In genomic region chr4:151863511-151863910, GRCm38 (mm10) we compare ENCODE assay signal across 8 mouse cellular contexts. TPM values are rescaled to one million over a fixed set of nuclear protein-coding genes. Genes with fewer than 3 reads are reported as not detected.
DNase-seq lines count a peak whose midpoint lies in the region; ATAC-seq lines count a peak whose summit lies in the region.

No protein-coding gene starts in this region.

- no peak for ATAC-seq in heart, embryonic 11.5 days (replicated peaks; ENCODE audit: insufficient number of reproducible peaks, low FRiP score, low TSS enrichment)
- no peak for ATAC-seq in hindbrain, embryonic 11.5 days (ENCODE audit: low FRiP score)

- no peaks in the 10 kb centered on the region for H3K9me3 ChIP-seq in heart, embryonic 11.5 days (replicated peaks; ENCODE audit: control insufficient read depth, low read length)
- H3K9me3 ChIP-seq in hindbrain, embryonic 11.5 days (ENCODE audit: control insufficient read depth, low read length): no peaks in the 10 kb centered on the region
- no peaks in the 10 kb centered on the region for H3K9me3 ChIP-seq in midbrain, embryonic 10.5 days (replicated peaks)

- intact Hi-C loops in left cerebral cortex, postnatal 36 days (cut with DNase I): loop anchor here (10.0 kb wide), 1 partner anchor 819 kb away; the partner anchor contains the start of gene Per3

- no peaks in the 10 kb centered on the region for H3K36me3 ChIP-seq in heart, embryonic 11.5 days (ENCODE audit: control insufficient read depth, insufficient read depth, low read length)
- no peaks in the 10 kb centered on the region for H3K36me3 ChIP-seq in hindbrain, embryonic 11.5 days (ENCODE audit: control insufficient read depth, insufficient read depth, low read length)
- peaks cover 6% of the 10 kb centered on the region for H3K36me3 ChIP-seq in midbrain, embryonic 10.5 days

- peaks cover 21% of the 10 kb centered on the region for H3K4me1 ChIP-seq in heart, embryonic 11.5 days (ENCODE audit: control insufficient read depth, insufficient read depth, low read length)
- H3K4me1 ChIP-seq in hindbrain, embryonic 11.5 days (replicated peaks; ENCODE audit: control insufficient read depth, insufficient read depth, low read length): peaks cover 4% of the 10 kb centered on the region; the same call in 1 of the 2 replicates
- peaks cover 26% of the 10 kb centered on the region for H3K4me1 ChIP-seq in midbrain, embryonic 10.5 days

- peak overlapping the region; percentile 3; the same call in 1 of the 2 replicates for H3K27ac ChIP-seq in heart, embryonic 11.5 days (ENCODE audit: low read depth, low read length)
- H3K27ac ChIP-seq in hindbrain, embryonic 11.5 days (ENCODE audit: low read depth, low read length): no peak overlapping the region
- H3K27ac ChIP-seq in midbrain, embryonic 10.5 days (replicated peaks): no peak overlapping the region

- peaks cover 4% of the 10 kb centered on the region; the same call in 1 of the 2 replicates for H3K27me3 ChIP-seq in heart, embryonic 11.5 days (ENCODE audit: control insufficient read depth, insufficient read depth, low read length)
- no peaks in the 10 kb centered on the region for H3K27me3 ChIP-seq in hindbrain, embryonic 11.5 days (ENCODE audit: control insufficient read depth, insufficient read depth, low read length)
- no peaks in the 10 kb centered on the region for H3K27me3 ChIP-seq in midbrain, embryonic 10.5 days (ENCODE audit: low read depth, poor library complexity, severe bottlenecking)

- peak overlapping the region; percentile 55; the same call in 1 of the 2 replicates for H3K4me3 ChIP-seq in heart, embryonic 11.5 days (ENCODE audit: low read depth, low read length)
- H3K4me3 ChIP-seq in hindbrain, embryonic 11.5 days (ENCODE audit: low read depth, low read length): no peak overlapping the region
- peak overlapping the region; percentile 83 for H3K4me3 ChIP-seq in midbrain, embryonic 10.5 days

- no peak for DNase-seq in heart, adult 11 months
- peak; percentile 59 for DNase-seq in cerebellum, adult 9-10 months
- no peak for DNase-seq in hindbrain, embryonic 11.5 days (ENCODE audit: low spot score)
- no peak for DNase-seq in midbrain, embryonic 10.5 days (ENCODE audit: low spot score)
- no peak for DNase-seq in urinary bladder, adult 18-20 months (ENCODE audit: low spot score in 2 of 2)
- DNase-seq in left cerebral cortex, postnatal 36 days (ENCODE audit: low spot score in 2 of 2): no peak
- no peak for DNase-seq in layer of hippocampus, postnatal 25 days (ENCODE audit: extremely low spot score in 1 of 2, low spot score in 1 of 2)

- H3K9ac ChIP-seq in heart, embryonic 11.5 days (ENCODE audit: low read depth, low read length): no peak overlapping the region; the same call in 1 of the 2 replicates
- no peak overlapping the region for H3K9ac ChIP-seq in hindbrain, embryonic 11.5 days (ENCODE audit: low read depth, low read length)

- 56% methylated on average over 9 of the region's 9 CpGs for WGBS in heart, embryonic 11.5 days (ENCODE audit: insufficient replicate concordance)
- 56% methylated on average over 9 of the region's 9 CpGs for WGBS in hindbrain, embryonic 11.5 days
- WGBS in midbrain, embryonic 10.5 days: 57% methylated on average over 9 of the region's 9 CpGs

- H3K4me2 ChIP-seq in heart, embryonic 11.5 days: peak overlapping the region; percentile 92
- peak overlapping the region; percentile 57; the same call in 1 of the 2 replicates for H3K4me2 ChIP-seq in hindbrain, embryonic 11.5 days (replicated peaks; ENCODE audit: low read depth, low read length)

RNA-seq across cellular contexts. Expression of gene Camta1, which starts 1.8 kb away (rescaled TPM):
- polyA plus RNA-seq in heart, embryonic 11.5 days (2014; fragmentation: Nextera tagmentation; extraction: Ambion mirVana): 137 and 138 TPM in 2 replicates
- polyA plus RNA-seq in hindbrain, embryonic 11.5 days (2014; fragmentation: Nextera tagmentation; extraction: Ambion mirVana): 117 and 130 TPM in 2 replicates
- 137 and 141 TPM in 2 replicates for polyA plus RNA-seq in midbrain, embryonic 10.5 days (2016; fragmentation: Nextera tagmentation; extraction: Ambion mirVana)
- total RNA-seq in left cerebral cortex, postnatal 36 days (2021): 100 to 1,000 TPM; 207 to 216 TPM
- total RNA-seq in layer of hippocampus, postnatal 25 days (2021): 100 to 1,000 TPM; 244 to 251 TPM
